Mouse (Mus musculus) ES-E14 (cell line): ENCODE data around the gene Marveld3.

Experiments used
- CHD2 ChIP-seq: IDR thresholded peaks from 2 replicates; pipeline ENCODE4 v1.6.1; 2014; ENCODE audit warnings: mild to moderate bottlenecking, low read depth, low read length, inconsistent platforms
- MAFK ChIP-seq: IDR thresholded peaks from 2 replicates; pipeline ENCODE4 v1.6.1; 2014; ENCODE audit warnings: mild to moderate bottlenecking, low read depth, low read length, inconsistent platforms; ENCODE audit not compliant: insufficient read depth
- ZNF384 ChIP-seq: IDR thresholded peaks from 2 replicates; pipeline ENCODE4 v1.6.1; 2012; ENCODE audit warnings: low read depth, low read length, inconsistent platforms

GRCm38 (mm10) chr8:110004300-110004699, 42.3 kb upstream of the Marveld3 start:
- TF ChIP-seq CHD2 = no peak
- no peak for TF ChIP-seq MAFK
- no peak for TF ChIP-seq ZNF384
